Mouse (Mus musculus): ENCODE measurements around the gene Slx4. TPM values are rescaled to one million over a fixed set of nuclear protein-coding genes. Genes with fewer than 3 reads are reported as not detected.

The Slx4 gene
- polyA plus RNA-seq, 1 experiment from 2014 or later, result 27.8 TPM

DNA sequence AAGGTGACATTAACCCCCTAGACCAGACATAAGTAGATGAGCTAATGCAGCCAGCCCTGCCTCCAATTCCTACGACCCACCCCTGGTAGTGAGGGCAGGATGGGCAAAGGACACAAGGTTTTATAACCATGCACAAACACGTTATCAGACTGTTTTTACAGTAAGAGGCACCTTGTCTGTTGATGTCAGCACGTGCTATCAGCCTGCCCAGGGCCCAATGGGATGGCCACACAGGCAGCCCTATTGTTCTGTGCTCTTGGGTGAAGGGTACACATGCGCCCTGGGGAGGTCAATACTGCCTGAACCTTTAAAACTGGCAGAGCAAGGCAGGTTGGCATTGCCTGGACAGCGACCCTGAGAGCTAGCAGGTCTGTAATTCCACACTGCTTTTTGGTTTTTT lies 33.2 kb upstream of the Slx4 start, which contains the start of gene Dnase1:
Dnase1 (plus strand) TSS at position 136 of the 400 bp plus-strand sequence.
- ATAC-seq (ENCODE audit: insufficient read depth), result no peak
- Histone ChIP-seq H3K4me3 (ENCODE audit: low read depth, low read length) (no peak within 1 kb of the TSS), H3K4me2 (no peak within 1 kb of the TSS), H3K4me1 (ENCODE audit: insufficient read depth) (no peaks in the 10 kb centered on the region), H3K9me3 (ENCODE audit: low read depth, low read length) (no peaks in the 10 kb centered on the region), H3K27ac (ENCODE audit: low read depth) (no peak within 1 kb of the TSS), H3K27me3 (ENCODE audit: insufficient read depth, low read length) (no peaks in the 10 kb centered on the region), H3K9ac (no peak within 1 kb of the TSS), H3K36me3 (ENCODE audit: insufficient read depth) (peaks cover 51% of the 10 kb centered on the region)
- WGBS, result 86% methylated on average over 5 of the region's 5 CpGs
- no peak for DNase-seq
- TF ChIP-seq CTCF (IDR thresholded peaks at IDR 0.05; ENCODE audit: low read depth), result no peak

DNA sequence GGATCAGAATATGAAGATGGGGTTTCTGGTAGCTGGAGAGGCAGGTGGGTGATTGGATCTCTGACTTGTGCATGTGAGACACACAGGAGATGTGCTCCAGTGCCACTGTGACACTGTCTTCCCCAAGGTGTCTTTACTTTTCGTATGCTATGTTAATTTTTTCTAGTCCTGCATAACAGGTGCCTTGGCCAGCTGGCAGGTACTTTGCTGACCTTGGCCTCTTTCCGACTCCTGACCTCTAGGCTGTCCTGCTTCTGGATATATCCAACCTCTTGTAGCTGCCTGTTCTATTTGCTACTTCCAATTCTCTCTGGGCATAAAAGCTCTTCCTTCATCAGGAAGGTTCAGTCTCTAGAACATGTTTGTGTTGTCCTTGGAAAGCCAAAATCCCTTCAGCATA lies 32.0 kb upstream of the Slx4 start:
- Histone ChIP-seq H3K27me3 (ENCODE audit: insufficient read depth, low read length) (no peaks in the 10 kb centered on the region), H3K4me3 (ENCODE audit: low read depth, low read length) (no peak overlapping the region), H3K9ac (no peak overlapping the region), H3K36me3 (ENCODE audit: insufficient read depth) (peaks cover 40% of the 10 kb centered on the region), H3K4me2 (no peak overlapping the region), H3K9me3 (ENCODE audit: low read depth, low read length) (no peaks in the 10 kb centered on the region), H3K27ac (ENCODE audit: low read depth) (no peak overlapping the region), H3K4me1 (ENCODE audit: insufficient read depth) (no peaks in the 10 kb centered on the region)
- DNase-seq, result no peak
- no peak for TF ChIP-seq CTCF (IDR thresholded peaks at IDR 0.05; ENCODE audit: low read depth)
- WGBS, result 77% methylated on average over 2 of the region's 2 CpGs
- ATAC-seq (ENCODE audit: insufficient read depth), result no peak

DNA sequence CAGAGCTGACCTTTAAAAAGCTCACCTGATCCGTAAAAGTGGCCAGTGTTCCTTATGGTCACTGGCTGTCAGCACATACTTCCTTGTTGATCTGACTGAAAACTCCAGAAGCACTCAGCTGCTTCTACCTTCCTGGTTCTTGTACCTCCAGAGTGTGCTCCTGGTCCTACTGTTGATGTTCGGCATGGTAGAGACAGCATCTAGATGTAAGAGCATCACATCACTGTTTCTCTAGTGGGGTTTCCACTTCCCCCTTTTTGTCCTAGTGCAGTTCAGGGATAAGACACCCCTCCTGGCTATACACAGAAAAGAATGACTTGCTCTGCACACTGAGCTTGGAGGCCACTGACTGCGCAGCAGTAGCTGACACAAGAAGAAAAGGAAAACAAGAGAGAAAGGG lies 30.9 kb upstream of the Slx4 start:
- WGBS, result 84% methylated on average over 3 of the region's 3 CpGs
- no peaks in the 10 kb centered on the region for H3K27me3 ChIP-seq (ENCODE audit: insufficient read depth, low read length)

GRCm38 (mm10) chr16:4033971-4034370 lies 30.4 kb upstream of the Slx4 start:
- Histone ChIP-seq H3K36me3 (ENCODE audit: insufficient read depth) (peaks cover 24% of the 10 kb centered on the region), H3K27me3 (ENCODE audit: insufficient read depth, low read length) (no peaks in the 10 kb centered on the region), H3K4me2 (no peak overlapping the region), H3K9me3 (ENCODE audit: low read depth, low read length) (no peaks in the 10 kb centered on the region), H3K4me3 (ENCODE audit: low read depth, low read length) (no peak overlapping the region), H3K9ac (no peak overlapping the region), H3K4me1 (ENCODE audit: insufficient read depth) (no peaks in the 10 kb centered on the region), H3K27ac (ENCODE audit: low read depth) (no peak overlapping the region)
- no peak for TF ChIP-seq CTCF (IDR thresholded peaks at IDR 0.05; ENCODE audit: low read depth)
- 77% methylated on average over 5 of the region's 5 CpGs for WGBS
- DNase-seq, result no peak
- no peak for ATAC-seq (ENCODE audit: insufficient read depth)

More for the DNA sequence above, 30.9 kb upstream of the Slx4 start:
- H3K4me2 ChIP-seq, result no peak overlapping the region
- no peak overlapping the region for H3K27ac ChIP-seq (ENCODE audit: low read depth)
- ATAC-seq (ENCODE audit: insufficient read depth) (no peak), DNase-seq (no peak)
- H3K4me3 ChIP-seq (ENCODE audit: low read depth, low read length), result no peak overlapping the region
- H3K9me3 ChIP-seq (ENCODE audit: low read depth, low read length), result no peaks in the 10 kb centered on the region
- H3K4me1 ChIP-seq (ENCODE audit: insufficient read depth), result no peaks in the 10 kb centered on the region
- H3K36me3 ChIP-seq (ENCODE audit: insufficient read depth), result peaks cover 29% of the 10 kb centered on the region
- no peak overlapping the region for H3K9ac ChIP-seq
- no peak for TF ChIP-seq CTCF (IDR thresholded peaks at IDR 0.05; ENCODE audit: low read depth)

GRCm38 (mm10) chr16:4032341-4032748 lies 28.8 kb upstream of the Slx4 start:
- 75% methylated on average over 6 of the region's 6 CpGs for WGBS
- H3K36me3 ChIP-seq (ENCODE audit: insufficient read depth), result peaks cover 8% of the 10 kb centered on the region
- TF ChIP-seq CTCF (IDR thresholded peaks at IDR 0.05; ENCODE audit: low read depth), result no peak
- H3K4me2 ChIP-seq, result no peak overlapping the region
- no peaks in the 10 kb centered on the region for H3K4me1 ChIP-seq (ENCODE audit: insufficient read depth)
- H3K9ac ChIP-seq, result no peak overlapping the region
- ATAC-seq (ENCODE audit: insufficient read depth), result no peak
- no peaks in the 10 kb centered on the region for H3K9me3 ChIP-seq (ENCODE audit: low read depth, low read length)
- no peak overlapping the region for H3K4me3 ChIP-seq (ENCODE audit: low read depth, low read length)
- no peak for DNase-seq
- no peaks in the 10 kb centered on the region for H3K27me3 ChIP-seq (ENCODE audit: insufficient read depth, low read length)
- H3K27ac ChIP-seq (ENCODE audit: low read depth), result no peak overlapping the region

GRCm38 (mm10) chr16:4031441-4032274 lies 28.1 kb upstream of the Slx4 start:
- Histone ChIP-seq H3K9me3 (ENCODE audit: low read depth, low read length) (no peaks in the 10 kb centered on the region), H3K27me3 (ENCODE audit: insufficient read depth, low read length) (no peaks in the 10 kb centered on the region), H3K4me3 (ENCODE audit: low read depth, low read length) (no peak overlapping the region), H3K4me1 (ENCODE audit: insufficient read depth) (no peaks in the 10 kb centered on the region), H3K4me2 (no peak overlapping the region), H3K36me3 (ENCODE audit: insufficient read depth) (peaks cover 1% of the 10 kb centered on the region; the same call in 1 of the 2 replicates), H3K9ac (no peak overlapping the region), H3K27ac (ENCODE audit: low read depth) (no peak overlapping the region)
- ATAC-seq (ENCODE audit: insufficient read depth) (no peak), DNase-seq (no peak)
- 54% methylated on average over 6 of the region's 6 CpGs for WGBS
- TF ChIP-seq CTCF (IDR thresholded peaks at IDR 0.05; ENCODE audit: low read depth), result no peak

GRCm38 (mm10) chr16:4030501-4030900 lies 26.9 kb upstream of the Slx4 start:
- 91% methylated on average over 10 of the region's 10 CpGs for WGBS
- no peak overlapping the region for H3K4me2 ChIP-seq

More at GRCm38 (mm10) chr16:4030501-4030900, 26.9 kb upstream of the Slx4 start:
- no peaks in the 10 kb centered on the region for H3K4me1 ChIP-seq (ENCODE audit: insufficient read depth)
- no peak overlapping the region for H3K9ac ChIP-seq
- no peaks in the 10 kb centered on the region for H3K9me3 ChIP-seq (ENCODE audit: low read depth, low read length)
- TF ChIP-seq CTCF (IDR thresholded peaks at IDR 0.05; ENCODE audit: low read depth), result no peak
- H3K4me3 ChIP-seq (ENCODE audit: low read depth, low read length), result no peak overlapping the region
- H3K27me3 ChIP-seq (ENCODE audit: insufficient read depth, low read length), result no peaks in the 10 kb centered on the region
- DNase-seq (no peak), ATAC-seq (ENCODE audit: insufficient read depth) (no peak)
- no peak overlapping the region for H3K27ac ChIP-seq (ENCODE audit: low read depth)
- no peaks in the 10 kb centered on the region for H3K36me3 ChIP-seq (ENCODE audit: insufficient read depth)
